Mouse (Mus musculus): ENCODE data around the gene Pigo. TPM values are rescaled to one million over a fixed set of nuclear protein-coding genes. Genes with fewer than 3 reads are reported as not detected.
A peak's percentile ranks its signal among the peaks of the same experiment; 100 is the strongest.

Gene Pigo
- polyA plus RNA-seq (2015; fragmentation: Nextera tagmentation; extraction: Ambion mirVana): 27.4 and 27.5 TPM in 2 replicates

DNA sequence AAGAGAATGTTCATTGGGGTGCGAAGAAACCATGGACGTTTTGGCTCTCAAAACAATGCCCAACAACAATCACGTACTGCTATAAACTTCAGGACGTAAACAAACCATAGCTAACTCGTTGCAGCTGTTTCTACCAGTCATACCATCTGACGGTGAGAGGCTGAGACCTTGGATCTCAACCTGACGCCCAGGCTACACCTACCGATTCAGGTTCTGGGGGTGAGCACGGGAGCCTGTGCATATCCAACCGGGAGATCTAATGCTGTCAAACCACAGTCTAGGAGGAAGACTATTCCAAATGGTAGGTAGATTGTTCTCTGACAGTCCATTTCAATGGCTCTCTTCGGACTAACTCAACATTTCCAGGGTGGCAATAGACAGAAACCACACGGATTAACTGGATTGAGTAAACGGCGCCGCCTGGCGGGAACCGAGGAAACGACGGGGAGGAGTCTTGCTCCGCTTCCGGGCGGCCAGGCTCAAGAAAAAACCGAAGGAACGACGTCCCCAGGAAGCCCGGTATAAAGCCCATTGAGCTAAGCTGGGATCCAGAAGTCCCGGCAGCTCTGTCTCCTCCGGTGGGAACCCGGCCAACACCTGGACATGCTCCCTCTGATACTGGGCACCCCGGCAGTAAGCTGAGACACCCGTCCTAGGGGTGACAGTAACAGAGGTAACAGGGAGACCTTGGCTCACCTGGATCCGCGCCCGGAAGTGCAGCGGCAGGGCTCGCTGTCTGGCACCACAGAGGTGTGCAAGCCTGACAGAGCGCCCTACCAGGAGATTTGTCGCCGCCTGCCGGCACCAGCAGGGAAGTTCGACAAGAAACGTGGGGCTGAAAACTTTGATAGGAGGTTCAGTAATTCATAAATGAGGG is at the start of gene Pigo:
TSS of gene Pigo (minus strand) at position 736 of the 877 bp plus-strand sequence.
- Histone ChIP-seq H3K9me3 (no peaks in the 10 kb centered on the region), H3K4me3 (peak within 1 kb of the TSS; percentile 62), H3K9ac (peak within 1 kb of the TSS; percentile 78), H3K36me3 (peaks cover 68% of the 10 kb centered on the region), H3K27ac (peak within 1 kb of the TSS; percentile 96), H3K4me1 (replicated peaks) (peaks cover 30% of the 10 kb centered on the region), H3K4me2 (peak within 1 kb of the TSS; percentile 78), H3K27me3 (no peaks in the 10 kb centered on the region)
- WGBS: 9% methylated on average over 42 of the region's 42 CpGs
- ATAC-seq (ENCODE audit: low FRiP score): peak; percentile 94

DNA sequence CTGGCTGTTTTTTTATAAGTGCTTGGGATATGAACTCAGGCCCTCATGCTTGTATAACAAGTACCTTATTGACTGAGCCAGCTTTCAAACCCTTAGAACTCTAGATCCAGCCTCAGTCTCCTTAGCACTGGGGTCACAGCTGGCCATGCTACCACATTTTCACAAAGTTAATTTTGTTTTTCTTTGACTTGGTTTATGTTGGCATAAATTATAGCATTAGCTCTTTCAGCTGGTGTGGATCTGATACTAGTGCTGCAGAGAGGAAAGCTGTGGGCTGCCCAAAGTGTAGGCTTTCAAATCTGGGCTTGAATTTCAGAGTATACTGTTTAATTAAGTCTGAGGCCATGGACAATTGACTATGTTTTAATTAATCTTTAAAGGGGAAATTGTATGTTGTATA is 49.3 kb upstream of the Pigo start:
- H3K9me3 ChIP-seq: no peaks in the 10 kb centered on the region
- no peak overlapping the region for H3K4me2 ChIP-seq
- no peak overlapping the region for H3K9ac ChIP-seq
- no peak overlapping the region for H3K4me3 ChIP-seq
- no peaks in the 10 kb centered on the region for H3K27me3 ChIP-seq
- no peaks in the 10 kb centered on the region for H3K4me1 ChIP-seq (replicated peaks)
- no peaks in the 10 kb centered on the region for H3K36me3 ChIP-seq
- no peak for ATAC-seq (ENCODE audit: low FRiP score)
- no peak overlapping the region for H3K27ac ChIP-seq

DNA sequence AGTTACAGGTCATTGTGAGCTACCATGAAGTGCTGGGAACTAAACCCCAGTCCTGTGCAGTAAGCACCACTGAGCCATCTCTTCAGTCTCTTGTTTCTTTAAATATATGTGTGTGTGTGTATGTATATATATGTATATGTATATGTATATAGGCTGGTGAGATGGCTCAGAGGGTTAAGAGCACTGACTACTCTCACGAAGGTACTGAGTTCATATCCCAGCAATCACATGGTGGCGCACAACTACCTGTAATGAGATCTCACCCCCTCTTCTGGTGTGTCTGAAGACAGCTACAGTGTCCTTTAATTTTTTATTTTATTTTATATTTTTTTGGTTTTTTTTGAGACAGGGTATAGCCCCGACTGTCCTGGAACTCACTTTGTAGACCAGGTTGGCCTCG is 39.9 kb upstream of the Pigo start:
- no peak overlapping the region for H3K9ac ChIP-seq
- H3K9me3 ChIP-seq: no peaks in the 10 kb centered on the region
- peaks cover 6% of the 10 kb centered on the region for H3K4me1 ChIP-seq (replicated peaks)
- H3K27me3 ChIP-seq: no peaks in the 10 kb centered on the region
- no peak for ATAC-seq (ENCODE audit: low FRiP score)
- H3K36me3 ChIP-seq: no peaks in the 10 kb centered on the region
- WGBS: 98% methylated on average over 4 of the region's 4 CpGs
- no peak overlapping the region for H3K4me2 ChIP-seq
- no peak overlapping the region for H3K4me3 ChIP-seq
- no peak overlapping the region for H3K27ac ChIP-seq

DNA sequence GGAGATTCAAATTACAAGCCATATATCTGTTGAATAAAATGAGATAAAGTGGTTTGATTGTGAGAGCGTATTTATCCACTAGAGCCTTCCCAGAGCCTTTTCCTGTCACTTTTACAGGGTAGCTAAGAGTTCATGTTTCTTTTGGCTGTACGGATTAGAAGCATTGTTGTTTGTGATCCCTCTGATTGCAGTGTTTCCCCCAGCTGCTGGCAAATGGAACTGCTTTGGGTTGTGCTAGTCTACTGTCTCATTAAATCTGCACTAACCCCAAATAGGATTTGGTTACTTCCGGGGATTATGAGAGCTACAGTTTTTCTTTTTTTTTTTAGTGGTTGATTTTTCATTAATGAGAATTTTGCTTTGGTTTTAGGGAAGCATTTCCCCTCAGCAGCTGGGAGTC is 34.7 kb upstream of the Pigo start:
- Histone ChIP-seq H3K4me2 (peak overlapping the region; percentile 72; the same call in 1 of the 2 replicates), H3K4me3 (peak overlapping the region; percentile 76; the same call in 1 of the 2 replicates), H3K4me1 (replicated peaks) (peaks cover 18% of the 10 kb centered on the region), H3K9me3 (no peaks in the 10 kb centered on the region), H3K36me3 (no peaks in the 10 kb centered on the region), H3K9ac (no peak overlapping the region), H3K27me3 (no peaks in the 10 kb centered on the region), H3K27ac (no peak overlapping the region)
- ATAC-seq (ENCODE audit: low FRiP score): no peak
- WGBS: 63% methylated on average over 3 of the region's 3 CpGs

DNA sequence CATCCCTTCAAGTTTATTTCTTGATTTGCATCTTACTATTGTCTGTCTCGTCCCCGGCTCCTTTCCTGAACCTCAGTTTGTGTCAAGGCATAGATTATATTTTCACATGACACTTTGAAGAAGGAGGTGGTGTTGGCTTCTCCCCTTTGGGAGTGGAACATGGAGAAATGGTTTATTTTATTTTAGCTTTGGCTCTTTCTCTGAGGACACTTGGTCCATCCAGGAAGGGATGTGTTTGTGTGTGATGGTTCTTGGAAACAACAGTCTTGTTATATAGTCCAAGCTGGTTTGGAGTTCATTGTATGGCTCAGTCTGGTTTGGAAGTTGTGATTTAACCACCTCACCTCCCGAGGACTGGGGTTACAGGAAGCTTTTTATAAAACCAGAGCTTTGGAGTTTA is 34.1 kb upstream of the Pigo start:
- 36% methylated on average over 3 of the region's 3 CpGs for WGBS
- no peaks in the 10 kb centered on the region for H3K9me3 ChIP-seq
- H3K4me3 ChIP-seq: peak overlapping the region; percentile 76
- no peaks in the 10 kb centered on the region for H3K27me3 ChIP-seq
- no peaks in the 10 kb centered on the region for H3K36me3 ChIP-seq
- no peak for ATAC-seq (ENCODE audit: low FRiP score)
- H3K9ac ChIP-seq: peak overlapping the region; percentile 84; the same call in 1 of the 2 replicates
- H3K4me2 ChIP-seq: peak overlapping the region; percentile 72
- H3K4me1 ChIP-seq (replicated peaks): peaks cover 18% of the 10 kb centered on the region
- H3K27ac ChIP-seq: peak overlapping the region; percentile 86; the same call in 1 of the 2 replicates

DNA sequence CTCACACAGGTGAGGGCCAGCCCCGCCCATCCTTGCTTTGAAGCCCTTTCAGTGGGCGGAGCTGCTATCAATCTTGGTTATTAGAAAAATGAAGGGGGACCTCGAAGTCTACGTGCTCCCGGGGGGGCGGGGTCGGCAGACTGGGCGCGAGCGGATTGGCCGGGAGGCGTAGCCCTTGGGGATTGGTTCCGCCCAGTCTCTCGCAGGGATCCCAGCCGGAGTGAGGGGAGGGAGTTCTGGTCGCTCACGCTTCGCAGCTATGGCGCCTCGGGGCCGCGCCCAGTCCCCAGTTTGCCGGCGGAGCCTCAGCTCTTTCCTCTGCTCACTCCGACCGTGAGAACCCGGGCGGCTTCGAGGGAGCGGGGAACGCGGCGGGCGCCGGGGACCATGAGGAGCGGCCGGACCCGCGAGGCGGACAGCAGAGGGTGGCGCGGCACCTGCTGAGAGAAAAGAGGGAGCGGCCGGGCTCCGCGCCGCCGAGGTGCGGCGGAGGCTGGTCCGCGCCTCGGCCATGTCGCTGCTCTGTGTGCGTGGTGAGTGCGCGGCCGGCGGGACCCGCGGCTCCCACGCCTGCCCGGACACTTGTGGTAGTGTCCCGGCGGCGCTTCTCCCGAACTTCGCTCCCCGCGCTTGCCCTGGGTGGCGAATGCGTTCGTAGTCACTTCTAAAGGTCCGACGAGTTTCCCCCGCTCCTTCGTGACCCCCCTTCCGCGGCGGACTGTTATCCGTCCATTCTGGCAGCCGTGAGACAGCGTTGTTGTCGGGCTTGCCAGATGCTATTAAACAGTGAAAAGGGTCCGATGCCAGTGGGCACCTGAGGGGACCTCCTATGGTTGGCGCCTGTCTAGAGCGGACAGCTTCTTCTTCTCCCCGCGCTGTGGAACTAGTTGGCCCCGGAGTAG is 33.4 kb upstream of the Pigo start, which contains the start of gene Unc13b:
TSS of gene Unc13b (plus strand) at position 201 of the 902 bp plus-strand sequence.
- H3K36me3 ChIP-seq: no peaks in the 10 kb centered on the region
- H3K4me2 ChIP-seq: peak within 1 kb of the TSS; percentile 72
- no peaks in the 10 kb centered on the region for H3K9me3 ChIP-seq
- peak within 1 kb of the TSS; percentile 76 for H3K4me3 ChIP-seq
- ATAC-seq (ENCODE audit: low FRiP score): peak; percentile 97
- H3K27ac ChIP-seq: peak within 1 kb of the TSS; percentile 86
- H3K27me3 ChIP-seq: no peaks in the 10 kb centered on the region
- under 1% methylated on average over 88 of the region's 90 CpGs for WGBS
- peak within 1 kb of the TSS; percentile 84 for H3K9ac ChIP-seq
- peaks cover 18% of the 10 kb centered on the region for H3K4me1 ChIP-seq (replicated peaks)

DNA sequence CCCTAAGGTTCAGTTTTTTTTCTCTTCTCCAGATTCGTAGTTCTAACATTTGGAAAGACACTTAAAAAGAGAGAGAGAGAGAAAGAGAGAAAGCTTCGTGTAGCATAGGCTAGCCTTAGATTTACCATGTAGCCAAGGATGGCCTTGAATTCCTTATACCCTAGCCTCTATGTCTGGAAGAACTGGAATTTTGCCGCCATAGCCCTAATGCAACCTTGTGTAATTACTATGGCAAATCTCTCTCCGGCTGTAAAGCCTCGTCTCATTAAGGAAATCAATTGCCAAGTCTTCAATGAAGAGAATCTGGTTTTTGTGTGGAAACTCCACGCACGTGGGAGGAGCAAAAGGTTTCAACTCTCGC is 32.8 kb upstream of the Pigo start:
- peak; percentile 43 for ATAC-seq (ENCODE audit: low FRiP score)

DNA sequence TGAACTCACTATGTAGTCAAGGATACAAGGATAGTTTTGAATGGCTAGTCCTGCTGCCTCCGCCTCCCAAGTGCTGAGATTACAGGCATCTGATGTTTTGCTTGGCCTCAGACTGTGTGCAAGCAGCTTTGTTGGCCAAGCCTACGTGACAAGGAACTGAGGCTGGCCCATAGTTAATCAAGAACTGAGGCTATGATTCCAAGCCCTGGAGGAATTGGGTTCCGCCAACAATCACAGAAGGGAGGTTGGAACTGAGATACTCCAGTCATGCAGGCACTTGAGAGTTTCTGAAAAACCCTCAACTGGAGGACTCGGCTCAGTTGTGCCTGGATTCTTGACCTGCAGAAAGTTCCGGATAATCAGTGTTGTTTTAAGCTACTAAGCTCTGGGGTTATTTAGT is 32.0 kb upstream of the Pigo start:
- H3K4me2 ChIP-seq: no peak overlapping the region
- WGBS: 95% methylated on average over 5 of the region's 5 CpGs
- H3K36me3 ChIP-seq: no peaks in the 10 kb centered on the region
- H3K9me3 ChIP-seq: no peaks in the 10 kb centered on the region
- H3K27ac ChIP-seq: no peak overlapping the region
- H3K9ac ChIP-seq: no peak overlapping the region
- H3K27me3 ChIP-seq: no peaks in the 10 kb centered on the region
- H3K4me3 ChIP-seq: no peak overlapping the region
- no peak for ATAC-seq (ENCODE audit: low FRiP score)
- peaks cover 18% of the 10 kb centered on the region for H3K4me1 ChIP-seq (replicated peaks)

More for the DNA sequence above, 32.8 kb upstream of the Pigo start:
- Histone ChIP-seq H3K4me2 (peak overlapping the region; percentile 72), H3K27ac (0 out of 2 replicates have a peak overlapping the region, but pooled peaks have one; percentile 86), H3K4me3 (peak overlapping the region; percentile 76), H3K27me3 (no peaks in the 10 kb centered on the region), H3K9ac (peak overlapping the region; percentile 84), H3K36me3 (no peaks in the 10 kb centered on the region), H3K9me3 (no peaks in the 10 kb centered on the region), H3K4me1 (replicated peaks) (peaks cover 18% of the 10 kb centered on the region)
- 19% methylated on average over 8 of the region's 8 CpGs for WGBS

DNA sequence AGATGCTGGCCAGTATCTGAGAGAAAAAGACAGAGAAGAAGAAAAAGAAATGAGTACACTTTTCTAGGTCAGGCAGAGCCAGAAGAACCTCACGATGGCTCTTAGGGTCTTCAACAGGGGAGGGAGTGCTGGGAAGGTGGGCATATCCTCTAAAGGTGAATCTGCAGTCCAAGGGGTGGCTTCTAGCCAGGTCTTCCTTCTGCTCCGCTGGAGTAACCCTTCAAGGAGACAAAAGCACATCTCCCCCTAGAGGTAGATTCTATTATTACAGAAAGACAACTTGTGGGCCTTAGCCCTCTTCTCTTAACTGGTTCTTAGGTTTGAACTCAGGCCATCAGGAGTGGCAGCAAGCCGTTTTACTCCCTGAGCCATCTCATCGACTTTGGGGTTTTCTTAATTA is 27.0 kb upstream of the Pigo start:
- 21% methylated on average over 4 of the region's 4 CpGs for WGBS
- Histone ChIP-seq H3K27me3 (no peaks in the 10 kb centered on the region), H3K4me3 (no peak overlapping the region), H3K9ac (no peak overlapping the region), H3K4me2 (no peak overlapping the region), H3K9me3 (no peaks in the 10 kb centered on the region), H3K27ac (no peak overlapping the region), H3K36me3 (no peaks in the 10 kb centered on the region), H3K4me1 (replicated peaks) (0 out of 2 replicates have a peak, but pooled peaks cover 1% of the 10 kb centered on the region)
- ATAC-seq (ENCODE audit: low FRiP score): no peak

DNA sequence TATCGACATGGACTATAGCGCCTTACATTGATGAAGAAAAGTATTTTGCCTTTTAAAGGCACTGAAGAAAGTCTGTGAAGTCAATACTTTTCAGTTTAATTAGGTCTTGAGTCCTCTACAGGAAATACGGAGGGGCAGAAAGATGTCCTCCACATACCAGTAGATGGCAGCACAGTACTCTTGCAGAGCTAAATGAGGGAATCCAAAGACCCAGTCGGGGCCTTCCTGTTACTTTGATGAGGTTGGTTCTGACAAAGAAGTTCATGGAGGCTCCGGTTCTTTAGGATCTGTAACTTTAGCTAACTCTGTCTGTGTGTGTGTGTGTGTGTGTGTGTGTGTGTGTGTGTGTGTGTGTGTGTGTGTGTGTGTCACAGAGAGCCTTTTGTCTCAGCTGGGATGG is 21.6 kb upstream of the Pigo start:
- no peak overlapping the region for H3K4me3 ChIP-seq
- H3K27me3 ChIP-seq: no peaks in the 10 kb centered on the region
- peak overlapping the region; percentile 71 for H3K4me2 ChIP-seq
- no peaks in the 10 kb centered on the region for H3K36me3 ChIP-seq
- H3K27ac ChIP-seq: no peak overlapping the region
- H3K9ac ChIP-seq: no peak overlapping the region
- ATAC-seq (ENCODE audit: low FRiP score): no peak
- no peaks in the 10 kb centered on the region for H3K9me3 ChIP-seq
- 9% methylated on average over 5 of the region's 5 CpGs for WGBS
- peaks cover 29% of the 10 kb centered on the region for H3K4me1 ChIP-seq (replicated peaks)

DNA sequence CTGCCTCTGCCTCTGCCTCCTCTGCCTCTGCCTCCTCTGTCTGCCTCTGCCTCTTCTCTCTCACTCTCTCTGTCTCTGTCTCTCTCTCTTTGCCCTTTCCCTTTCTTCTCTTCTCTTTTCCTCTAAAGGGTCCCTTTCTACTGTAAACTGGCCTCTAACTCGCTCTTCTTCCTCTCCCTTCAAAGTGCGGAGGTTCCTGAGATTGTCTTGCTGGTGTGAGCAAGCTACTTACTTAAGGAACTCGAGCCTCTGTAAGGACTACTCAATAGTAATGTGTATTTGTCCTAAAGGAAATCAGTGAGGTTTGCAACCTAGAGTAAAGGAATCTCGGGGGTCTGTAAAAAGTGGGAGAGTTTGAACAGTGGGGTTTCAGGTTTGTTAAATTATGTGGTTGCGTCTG is 21.0 kb upstream of the Pigo start:
- 63% methylated on average over 5 of the region's 5 CpGs for WGBS
- 0 out of 2 replicates have a peak overlapping the region, but pooled peaks have one; percentile 56 for H3K4me3 ChIP-seq
- no peaks in the 10 kb centered on the region for H3K27me3 ChIP-seq
- H3K36me3 ChIP-seq: no peaks in the 10 kb centered on the region
- H3K9ac ChIP-seq: no peak overlapping the region
- no peaks in the 10 kb centered on the region for H3K9me3 ChIP-seq
- no peak overlapping the region for H3K27ac ChIP-seq
- peak overlapping the region; percentile 71 for H3K4me2 ChIP-seq
- no peak for ATAC-seq (ENCODE audit: low FRiP score)
- peaks cover 29% of the 10 kb centered on the region for H3K4me1 ChIP-seq (replicated peaks)

DNA sequence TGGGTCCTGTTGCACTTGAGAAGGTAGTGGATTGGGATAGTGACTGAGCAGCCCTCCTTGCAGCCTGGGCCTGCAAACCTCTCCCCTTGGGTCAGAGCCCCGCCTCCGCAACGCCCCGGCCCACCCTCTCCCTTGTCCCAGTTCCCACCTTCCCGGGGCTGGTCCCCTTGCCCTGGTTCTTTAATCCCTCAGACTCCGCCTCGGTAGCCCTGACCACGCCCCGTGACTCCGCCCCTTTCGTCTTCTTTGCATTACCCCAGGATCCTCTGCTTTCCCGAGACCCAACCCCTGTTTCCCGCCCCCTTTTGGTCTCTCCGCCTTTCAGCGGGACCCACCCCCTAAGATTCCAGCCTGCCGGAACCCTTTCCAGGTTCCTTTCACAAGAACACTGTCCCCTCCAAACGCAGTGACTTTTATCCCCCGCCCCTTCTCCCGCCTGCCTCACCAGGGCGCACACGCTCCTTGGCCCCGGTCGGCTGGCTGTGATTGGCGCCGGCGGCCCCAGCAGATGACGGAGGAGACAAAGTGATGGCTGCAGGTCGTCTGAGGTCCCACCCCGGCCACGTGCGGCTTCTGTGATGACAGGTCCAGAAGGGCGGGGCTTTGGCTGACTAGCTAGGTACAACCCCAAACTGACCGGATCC is 20.2 kb upstream of the Pigo start, which contains the start of gene Fam214b:
TSS of gene Fam214b (minus strand) at position 562 of the 644 bp plus-strand sequence.
- peak; percentile 86 for ATAC-seq (ENCODE audit: low FRiP score)
- Histone ChIP-seq H3K27me3 (no peaks in the 10 kb centered on the region), H3K4me1 (replicated peaks) (peaks cover 35% of the 10 kb centered on the region), H3K9ac (peak within 1 kb of the TSS; percentile 76), H3K27ac (peak within 1 kb of the TSS; percentile 88), H3K4me2 (peak within 1 kb of the TSS; percentile 71), H3K36me3 (no peaks in the 10 kb centered on the region), H3K4me3 (peak within 1 kb of the TSS; percentile 56), H3K9me3 (no peaks in the 10 kb centered on the region)
- under 1% methylated on average over 33 of the region's 33 CpGs for WGBS
